Mouse (Mus musculus): ENCODE measurements around the gene Trank1.

- TF ChIP-seq POLR2A (IDR thresholded peaks at IDR 0.05; ENCODE audit: borderline replicate concordance, control insufficient read depth, low read depth, low read length) (no peak), CTCF (IDR thresholded peaks at IDR 0.05; ENCODE audit: control insufficient read depth, insufficient read depth, low read length) (no peak)
These were observed 127.6 kb downstream of the Trank1 start, which contains the start of gene Dclk3 for GRCm38 (mm10) chr9:111438904-111439835.

Data from bone marrow, adult 2 months (tissue).